Mouse (Mus musculus): ENCODE measurements around the gene Ippk. TPM values are rescaled to one million over a fixed set of nuclear protein-coding genes. Genes with fewer than 3 reads are reported as not detected.
A peak's percentile ranks its signal among the peaks of the same experiment; 100 is the strongest.

Ippk gene
- polyA plus RNA-seq (2015; fragmentation: Nextera tagmentation; extraction: Ambion mirVana): 7.3 and 7.5 TPM in 2 replicates

DNA sequence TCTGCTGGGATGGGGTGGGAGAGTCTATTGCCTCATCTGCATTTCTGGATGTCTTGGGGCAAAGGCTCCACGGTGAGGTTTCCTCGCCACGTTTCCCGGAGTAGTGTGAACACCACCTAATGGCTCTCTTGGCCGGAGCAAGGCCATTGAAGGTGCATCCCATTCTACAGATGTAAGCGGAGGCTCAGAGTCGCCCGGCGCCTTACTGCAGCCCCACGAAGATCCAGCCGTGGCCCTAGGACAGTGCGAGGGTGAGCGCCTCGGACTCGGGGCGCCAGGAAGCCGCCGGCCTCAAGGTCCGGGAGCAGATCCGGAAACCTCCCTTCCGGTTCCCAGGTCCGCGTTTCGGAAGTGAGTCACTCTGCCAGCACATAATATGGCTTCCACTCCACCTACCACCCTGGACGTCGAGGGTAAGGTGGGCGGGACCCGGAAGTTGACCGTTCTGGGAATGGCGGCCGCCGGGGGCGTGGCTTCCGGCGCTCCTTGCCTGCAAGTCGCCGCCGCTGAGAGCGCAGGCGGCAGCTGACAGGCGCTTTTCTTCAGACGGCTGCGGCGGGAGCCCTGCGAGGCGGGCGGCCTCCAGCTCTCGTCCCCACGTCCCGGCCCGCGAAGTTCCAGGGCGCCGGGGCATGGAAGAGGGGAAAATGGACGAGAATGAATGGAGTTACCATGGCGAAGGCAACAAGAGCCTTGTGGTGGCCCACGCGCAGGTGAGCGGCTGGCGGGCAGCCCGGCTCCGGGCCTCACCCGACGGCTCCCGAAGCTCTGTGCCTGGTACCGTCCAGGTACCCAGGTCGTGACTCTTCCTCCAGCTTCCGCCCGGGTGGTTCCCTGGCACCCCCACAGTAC is at the start of gene Ippk:
Gene Ippk, plus strand, starts transcription at position 496 of the 852 bp plus-strand sequence.
- peak within 1 kb of the TSS; percentile 95 for H3K4me2 ChIP-seq
- H3K4me3 ChIP-seq (replicated peaks): peak within 1 kb of the TSS; percentile 83
- no peaks in the 10 kb centered on the region for H3K36me3 ChIP-seq (replicated peaks)
- under 1% methylated on average over 69 of the region's 69 CpGs for WGBS (ENCODE audit: insufficient replicate concordance)
- peak; percentile 97 for ATAC-seq (ENCODE audit: insufficient read depth)
- peak within 1 kb of the TSS; percentile 82 for H3K27ac ChIP-seq (replicated peaks)
- H3K4me1 ChIP-seq (replicated peaks): peaks cover 42% of the 10 kb centered on the region
- no peaks in the 10 kb centered on the region for H3K9me3 ChIP-seq (replicated peaks)
- peak within 1 kb of the TSS; percentile 80 for H3K9ac ChIP-seq
- 0 out of 2 replicates have a peak, but pooled peaks cover 6% of the 10 kb centered on the region for H3K27me3 ChIP-seq

DNA sequence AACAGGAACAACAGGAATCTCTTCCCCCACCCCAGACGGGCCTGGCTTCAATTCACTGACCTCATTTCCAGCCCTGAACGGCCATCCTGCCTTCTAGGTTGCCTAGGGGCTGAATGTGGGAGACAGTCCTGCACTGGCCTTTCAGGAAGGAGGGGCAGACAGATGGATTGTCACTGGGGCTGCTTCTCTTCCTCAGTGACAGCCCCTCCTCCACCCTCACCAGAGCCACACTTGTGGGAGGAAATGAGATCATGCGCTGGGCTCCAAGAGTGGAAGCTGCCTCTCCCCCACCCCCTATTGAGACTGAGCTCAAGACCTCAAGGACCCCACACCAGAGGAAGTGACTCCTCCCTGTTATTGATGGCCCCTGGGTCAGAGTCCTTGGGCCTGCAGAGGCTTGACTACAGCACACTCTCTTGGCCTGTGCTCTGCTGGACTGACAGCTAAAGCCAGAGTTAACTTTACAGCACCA is 49.6 kb upstream of the Ippk start:
- no peaks in the 10 kb centered on the region for H3K9me3 ChIP-seq (replicated peaks)
- WGBS (ENCODE audit: insufficient replicate concordance): 22% methylated on average over 3 of the region's 3 CpGs
- H3K27me3 ChIP-seq: no peaks in the 10 kb centered on the region
- H3K36me3 ChIP-seq (replicated peaks): peaks cover 36% of the 10 kb centered on the region
- peak; percentile 70 for ATAC-seq (ENCODE audit: insufficient read depth)
- peaks cover 32% of the 10 kb centered on the region for H3K4me1 ChIP-seq (replicated peaks)
- H3K4me3 ChIP-seq (replicated peaks): no peak overlapping the region
- H3K4me2 ChIP-seq: no peak overlapping the region
- no peak overlapping the region for H3K9ac ChIP-seq
- H3K27ac ChIP-seq (replicated peaks): peak overlapping the region; percentile 16; the same call in 1 of the 2 replicates

GRCm38 (mm10) chr13:49372370-49373060 is 48.5 kb upstream of the Ippk start:
- H3K9ac ChIP-seq: no peak overlapping the region
- ATAC-seq (ENCODE audit: insufficient read depth): no peak

DNA sequence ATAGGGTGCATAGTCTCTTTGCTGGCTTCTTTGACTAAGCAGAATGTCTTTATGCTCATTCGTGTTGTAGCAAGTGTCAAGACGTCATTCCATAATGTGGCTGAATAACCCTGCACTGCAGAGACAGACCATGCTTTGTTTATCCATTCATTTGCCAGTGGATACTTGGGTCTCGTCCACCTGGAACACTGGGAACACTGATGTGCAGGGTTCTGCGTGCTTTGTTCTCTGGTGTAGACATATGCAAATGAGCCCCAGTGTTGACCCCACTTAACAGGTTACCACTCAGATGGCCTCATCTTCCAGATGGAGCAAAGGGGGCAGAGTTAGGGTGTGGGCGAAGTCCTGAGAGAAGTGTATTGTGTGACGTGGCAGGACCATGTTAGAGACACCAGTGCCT is 46.7 kb upstream of the Ippk start:
- Histone ChIP-seq H3K27me3 (no peaks in the 10 kb centered on the region), H3K27ac (replicated peaks) (no peak overlapping the region), H3K9ac (no peak overlapping the region), H3K4me3 (replicated peaks) (no peak overlapping the region), H3K9me3 (replicated peaks) (no peaks in the 10 kb centered on the region), H3K4me2 (no peak overlapping the region), H3K36me3 (replicated peaks) (peaks cover 59% of the 10 kb centered on the region), H3K4me1 (replicated peaks) (peaks cover 24% of the 10 kb centered on the region)
- 66% methylated on average over 6 of the region's 6 CpGs for WGBS (ENCODE audit: insufficient replicate concordance)
- no peak for ATAC-seq (ENCODE audit: insufficient read depth)

More at GRCm38 (mm10) chr13:49372370-49373060, 48.5 kb upstream of the Ippk start:
- Histone ChIP-seq H3K36me3 (replicated peaks) (peaks cover 46% of the 10 kb centered on the region), H3K4me2 (no peak overlapping the region), H3K4me1 (replicated peaks) (peaks cover 24% of the 10 kb centered on the region), H3K9me3 (replicated peaks) (no peaks in the 10 kb centered on the region), H3K4me3 (replicated peaks) (no peak overlapping the region), H3K27me3 (no peaks in the 10 kb centered on the region), H3K27ac (replicated peaks) (no peak overlapping the region)
- WGBS (ENCODE audit: insufficient replicate concordance): 69% methylated on average over 9 of the region's 9 CpGs

DNA sequence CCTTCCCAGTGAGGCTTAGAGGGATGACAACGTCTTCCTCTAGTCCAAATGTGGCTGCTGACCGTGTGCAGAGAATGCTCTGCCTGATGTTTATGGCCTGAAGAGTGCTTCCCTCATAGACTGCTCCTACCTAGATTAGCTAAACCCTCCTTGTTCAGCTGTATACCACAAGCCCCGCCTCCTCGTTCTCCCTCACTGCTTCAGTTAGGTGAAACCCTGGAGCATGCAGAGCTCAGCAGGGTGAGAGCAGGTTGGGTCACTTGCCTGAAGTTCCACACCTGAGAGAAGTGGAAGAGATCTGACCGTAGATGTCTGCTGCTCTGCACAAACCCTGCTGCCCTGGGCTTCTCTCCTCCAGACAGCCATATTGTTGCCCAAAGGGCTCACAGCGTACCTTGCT is 46.3 kb upstream of the Ippk start:
- Histone ChIP-seq H3K27ac (replicated peaks) (no peak overlapping the region), H3K36me3 (replicated peaks) (peaks cover 59% of the 10 kb centered on the region), H3K4me2 (no peak overlapping the region), H3K4me3 (replicated peaks) (no peak overlapping the region), H3K9me3 (replicated peaks) (no peaks in the 10 kb centered on the region), H3K4me1 (replicated peaks) (peaks cover 24% of the 10 kb centered on the region), H3K27me3 (no peaks in the 10 kb centered on the region), H3K9ac (no peak overlapping the region)
- WGBS (ENCODE audit: insufficient replicate concordance): 61% methylated on average over 6 of the region's 6 CpGs
- no peak for ATAC-seq (ENCODE audit: insufficient read depth)

- H3K4me3 ChIP-seq (replicated peaks): no peak overlapping the region
- H3K9ac ChIP-seq: no peak overlapping the region
- peaks cover 9% of the 10 kb centered on the region for H3K4me1 ChIP-seq (replicated peaks)
- H3K27me3 ChIP-seq: no peaks in the 10 kb centered on the region
- no peak overlapping the region for H3K4me2 ChIP-seq
- ATAC-seq (ENCODE audit: insufficient read depth): no peak
- peaks cover 71% of the 10 kb centered on the region for H3K36me3 ChIP-seq (replicated peaks)
- H3K27ac ChIP-seq (replicated peaks): no peak overlapping the region
- H3K9me3 ChIP-seq (replicated peaks): no peaks in the 10 kb centered on the region
- 69% methylated on average over 6 of the region's 6 CpGs for WGBS (ENCODE audit: insufficient replicate concordance)
Observed at GRCm38 (mm10) chr13:49377608-49378007, 43.4 kb upstream of the Ippk start.

DNA sequence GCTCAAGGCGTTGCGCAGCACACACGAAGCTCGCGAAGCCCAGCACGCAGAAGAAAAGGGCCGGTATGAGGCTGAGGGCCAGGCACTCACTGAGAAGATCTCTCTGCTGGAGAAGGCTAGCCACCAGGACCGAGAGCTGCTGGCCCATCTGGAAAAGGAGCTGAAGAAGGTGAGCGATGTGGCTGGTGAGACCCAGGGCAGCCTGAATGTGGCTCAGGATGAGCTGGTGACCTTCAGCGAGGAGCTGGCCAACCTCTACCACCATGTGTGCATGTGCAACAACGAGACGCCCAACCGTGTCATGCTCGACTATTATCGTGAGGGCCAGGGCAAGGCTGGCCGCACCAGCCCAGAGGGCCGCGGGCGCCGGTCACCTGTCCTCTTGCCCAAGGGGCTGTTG is 41.7 kb upstream of the Ippk start:
- no peak for ATAC-seq (ENCODE audit: insufficient read depth)
- Histone ChIP-seq H3K4me1 (replicated peaks) (peaks cover 6% of the 10 kb centered on the region; the same call in 1 of the 2 replicates), H3K27ac (replicated peaks) (no peak overlapping the region), H3K27me3 (no peaks in the 10 kb centered on the region), H3K36me3 (replicated peaks) (peaks cover 88% of the 10 kb centered on the region), H3K9me3 (replicated peaks) (no peaks in the 10 kb centered on the region), H3K4me2 (no peak overlapping the region), H3K4me3 (replicated peaks) (no peak overlapping the region), H3K9ac (no peak overlapping the region)
- WGBS (ENCODE audit: insufficient replicate concordance): 89% methylated on average over 20 of the region's 20 CpGs

GRCm38 (mm10) chr13:49381230-49381629 is 39.8 kb upstream of the Ippk start:
- WGBS (ENCODE audit: insufficient replicate concordance): 22% methylated on average over 3 of the region's 3 CpGs
- Histone ChIP-seq H3K36me3 (replicated peaks) (peaks cover 90% of the 10 kb centered on the region), H3K27me3 (no peaks in the 10 kb centered on the region), H3K4me1 (replicated peaks) (peaks cover 6% of the 10 kb centered on the region; the same call in 1 of the 2 replicates), H3K27ac (replicated peaks) (no peak overlapping the region), H3K9me3 (replicated peaks) (no peaks in the 10 kb centered on the region), H3K4me3 (replicated peaks) (no peak overlapping the region), H3K4me2 (no peak overlapping the region), H3K9ac (no peak overlapping the region)
- 0 out of 2 replicates have a peak, but pooled peaks have one; percentile 23 for ATAC-seq (ENCODE audit: insufficient read depth)

GRCm38 (mm10) chr13:49382997-49383396 is 38.1 kb upstream of the Ippk start:
- no peaks in the 10 kb centered on the region for H3K9me3 ChIP-seq (replicated peaks)
- H3K36me3 ChIP-seq (replicated peaks): peaks cover 79% of the 10 kb centered on the region
- H3K27me3 ChIP-seq: no peaks in the 10 kb centered on the region
- H3K4me2 ChIP-seq: no peak overlapping the region
- H3K4me1 ChIP-seq (replicated peaks): peaks cover 2% of the 10 kb centered on the region; the same call in 1 of the 2 replicates
- no peak for ATAC-seq (ENCODE audit: insufficient read depth)
- H3K4me3 ChIP-seq (replicated peaks): no peak overlapping the region
- WGBS (ENCODE audit: insufficient replicate concordance): 92% methylated on average over 23 of the region's 23 CpGs
- no peak overlapping the region for H3K9ac ChIP-seq
- H3K27ac ChIP-seq (replicated peaks): no peak overlapping the region

DNA sequence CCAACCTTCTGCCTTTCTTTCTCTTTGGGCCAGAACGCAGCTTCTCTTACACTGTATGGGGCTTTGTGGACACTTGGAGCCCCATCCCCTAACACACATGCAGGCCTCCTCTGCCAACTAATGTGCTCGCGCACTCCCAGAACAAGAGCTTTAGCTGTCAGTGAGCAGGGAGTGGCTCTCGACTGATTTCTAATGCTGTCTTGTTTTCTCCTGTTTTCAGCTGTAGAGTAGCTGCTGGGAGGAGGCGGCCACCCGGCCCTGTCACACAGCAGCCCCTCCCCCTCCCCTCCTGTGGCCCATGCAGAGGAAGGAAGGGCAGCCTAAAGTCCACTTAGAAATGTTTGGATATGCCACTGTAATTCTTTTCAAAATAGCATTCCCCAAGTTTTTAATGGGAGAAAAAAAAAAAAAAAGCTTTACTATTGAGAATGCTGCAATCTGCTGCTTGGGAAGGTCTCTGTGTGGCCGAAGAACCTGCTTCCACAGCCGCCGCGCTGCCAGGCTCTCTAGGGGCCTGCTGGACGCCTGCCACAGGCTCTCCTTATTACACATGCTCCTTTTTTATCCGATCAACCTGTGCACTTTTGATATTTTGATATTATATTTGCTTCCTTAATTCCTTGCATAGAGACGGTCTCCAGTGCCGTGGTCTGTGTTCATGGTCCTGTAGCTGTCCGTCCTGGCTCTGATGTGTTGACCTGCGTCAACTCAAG is 36.1 kb upstream of the Ippk start:
- Histone ChIP-seq H3K27ac (replicated peaks) (no peak overlapping the region), H3K4me2 (no peak overlapping the region), H3K9ac (no peak overlapping the region), H3K4me3 (replicated peaks) (no peak overlapping the region), H3K27me3 (no peaks in the 10 kb centered on the region), H3K4me1 (replicated peaks) (0 out of 2 replicates have a peak, but pooled peaks cover 2% of the 10 kb centered on the region), H3K36me3 (replicated peaks) (peaks cover 60% of the 10 kb centered on the region), H3K9me3 (replicated peaks) (no peaks in the 10 kb centered on the region)
- 77% methylated on average over 16 of the region's 16 CpGs for WGBS (ENCODE audit: insufficient replicate concordance)
- no peak for ATAC-seq (ENCODE audit: insufficient read depth)

All from liver, embryonic 15.5 days (tissue).